Mouse (Mus musculus): ENCODE results near the gene Sod3. TPM values are rescaled to one million over a fixed set of nuclear protein-coding genes. Genes with fewer than 3 reads are reported as not detected.

The Sod3 gene
- polyA plus RNA-seq, 1 experiment from 2014 or later = 0.65 TPM

- no peak for ATAC-seq (replicated peaks; ENCODE audit: low FRiP score, low TSS enrichment, low read depth)
- no peaks in the 10 kb centered on the region for H3K4me1 ChIP-seq (replicated peaks; ENCODE audit: control insufficient read depth, insufficient read depth, low read length)
- H3K9me3 ChIP-seq (ENCODE audit: control insufficient read depth, low read length) = no peaks in the 10 kb centered on the region
- H3K36me3 ChIP-seq (ENCODE audit: control insufficient read depth, insufficient read depth, low read length) = no peaks in the 10 kb centered on the region
- 81% methylated on average over 5 of the region's 5 CpGs for WGBS
- no peak overlapping the region for H3K9ac ChIP-seq (ENCODE audit: low read length)
- DNase-seq (ENCODE audit: low spot score) = no peak
- no peaks in the 10 kb centered on the region for H3K27me3 ChIP-seq (replicated peaks; ENCODE audit: control insufficient read depth, insufficient read depth, low read length)
- no peak overlapping the region for H3K27ac ChIP-seq (ENCODE audit: low read depth)
- H3K4me2 ChIP-seq (ENCODE audit: low read length) = no peak overlapping the region
- H3K4me3 ChIP-seq (ENCODE audit: low read depth, low read length) = no peak overlapping the region
Measured at GRCm38 (mm10) chr5:52352730-52353129, 10.9 kb upstream of the Sod3 start.

- Histone ChIP-seq H3K27me3 (replicated peaks; ENCODE audit: control insufficient read depth, insufficient read depth, low read length) (no peaks in the 10 kb centered on the region), H3K9me3 (ENCODE audit: control insufficient read depth, low read length) (no peaks in the 10 kb centered on the region), H3K27ac (ENCODE audit: low read depth) (no peak overlapping the region), H3K4me1 (replicated peaks; ENCODE audit: control insufficient read depth, insufficient read depth, low read length) (no peaks in the 10 kb centered on the region), H3K9ac (ENCODE audit: low read length) (no peak overlapping the region), H3K36me3 (ENCODE audit: control insufficient read depth, insufficient read depth, low read length) (no peaks in the 10 kb centered on the region), H3K4me2 (ENCODE audit: low read length) (no peak overlapping the region), H3K4me3 (ENCODE audit: low read depth, low read length) (no peak overlapping the region)
- no peak for ATAC-seq (replicated peaks; ENCODE audit: low FRiP score, low TSS enrichment, low read depth)
- no peak for DNase-seq (ENCODE audit: low spot score)
- 64% methylated on average over 4 of the region's 4 CpGs for WGBS
Measured at GRCm38 (mm10) chr5:52354441-52354840, 9.2 kb upstream of the Sod3 start.

- Histone ChIP-seq H3K9ac (ENCODE audit: low read length) (no peak overlapping the region), H3K36me3 (ENCODE audit: control insufficient read depth, insufficient read depth, low read length) (no peaks in the 10 kb centered on the region), H3K27me3 (replicated peaks; ENCODE audit: control insufficient read depth, insufficient read depth, low read length) (no peaks in the 10 kb centered on the region), H3K4me2 (ENCODE audit: low read length) (no peak overlapping the region), H3K9me3 (ENCODE audit: control insufficient read depth, low read length) (no peaks in the 10 kb centered on the region), H3K27ac (ENCODE audit: low read depth) (no peak overlapping the region), H3K4me1 (replicated peaks; ENCODE audit: control insufficient read depth, insufficient read depth, low read length) (peaks cover 9% of the 10 kb centered on the region; the same call in 1 of the 2 replicates), H3K4me3 (ENCODE audit: low read depth, low read length) (no peak overlapping the region)
- ATAC-seq (replicated peaks; ENCODE audit: low FRiP score, low TSS enrichment, low read depth) = no peak
- DNase-seq (ENCODE audit: low spot score) = no peak
- WGBS = 77% methylated on average over 7 of the region's 7 CpGs
Measured at GRCm38 (mm10) chr5:52355612-52356011, 8.0 kb upstream of the Sod3 start.

- ATAC-seq (replicated peaks; ENCODE audit: low FRiP score, low TSS enrichment, low read depth) (no peak), DNase-seq (ENCODE audit: low spot score) (no peak)
- no peak overlapping the region for H3K27ac ChIP-seq (ENCODE audit: low read depth)
- H3K9me3 ChIP-seq (ENCODE audit: control insufficient read depth, low read length) = no peaks in the 10 kb centered on the region
- peaks cover 11% of the 10 kb centered on the region; the same call in 1 of the 2 replicates for H3K4me1 ChIP-seq (replicated peaks; ENCODE audit: control insufficient read depth, insufficient read depth, low read length)
- no peak overlapping the region for H3K4me3 ChIP-seq (ENCODE audit: low read depth, low read length)
- H3K9ac ChIP-seq (ENCODE audit: low read length) = no peak overlapping the region
- no peaks in the 10 kb centered on the region for H3K36me3 ChIP-seq (ENCODE audit: control insufficient read depth, insufficient read depth, low read length)
- no peaks in the 10 kb centered on the region for H3K27me3 ChIP-seq (replicated peaks; ENCODE audit: control insufficient read depth, insufficient read depth, low read length)
- WGBS = 49% methylated on average over 9 of the region's 9 CpGs
- H3K4me2 ChIP-seq (ENCODE audit: low read length) = no peak overlapping the region
Measured at GRCm38 (mm10) chr5:52357175-52357754, 6.3 kb upstream of the Sod3 start.

GRCm38 (mm10) chr5:52358120-52358519 is 5.5 kb upstream of the Sod3 start:
- no peak overlapping the region for H3K4me3 ChIP-seq (ENCODE audit: low read depth, low read length)
- no peaks in the 10 kb centered on the region for H3K9me3 ChIP-seq (ENCODE audit: control insufficient read depth, low read length)
- H3K4me1 ChIP-seq (replicated peaks; ENCODE audit: control insufficient read depth, insufficient read depth, low read length) = peaks cover 11% of the 10 kb centered on the region; the same call in 1 of the 2 replicates
- DNase-seq (ENCODE audit: low spot score) = no peak
- 59% methylated on average over 6 of the region's 6 CpGs for WGBS
- no peaks in the 10 kb centered on the region for H3K27me3 ChIP-seq (replicated peaks; ENCODE audit: control insufficient read depth, insufficient read depth, low read length)
- no peaks in the 10 kb centered on the region for H3K36me3 ChIP-seq (ENCODE audit: control insufficient read depth, insufficient read depth, low read length)
- no peak overlapping the region for H3K27ac ChIP-seq (ENCODE audit: low read depth)
- H3K9ac ChIP-seq (ENCODE audit: low read length) = no peak overlapping the region
- no peak for ATAC-seq (replicated peaks; ENCODE audit: low FRiP score, low TSS enrichment, low read depth)
- no peak overlapping the region for H3K4me2 ChIP-seq (ENCODE audit: low read length)

- Histone ChIP-seq H3K36me3 (ENCODE audit: control insufficient read depth, insufficient read depth, low read length) (no peaks in the 10 kb centered on the region), H3K9ac (ENCODE audit: low read length) (no peak overlapping the region), H3K4me3 (ENCODE audit: low read depth, low read length) (no peak overlapping the region), H3K4me1 (replicated peaks; ENCODE audit: control insufficient read depth, insufficient read depth, low read length) (peaks cover 11% of the 10 kb centered on the region; the same call in 1 of the 2 replicates), H3K27me3 (replicated peaks; ENCODE audit: control insufficient read depth, insufficient read depth, low read length) (no peaks in the 10 kb centered on the region), H3K9me3 (ENCODE audit: control insufficient read depth, low read length) (no peaks in the 10 kb centered on the region), H3K27ac (ENCODE audit: low read depth) (no peak overlapping the region), H3K4me2 (ENCODE audit: low read length) (no peak overlapping the region)
- ATAC-seq (replicated peaks; ENCODE audit: low FRiP score, low TSS enrichment, low read depth) = 0 out of 2 replicates have a peak, but pooled peaks have one; percentile 64
- DNase-seq (ENCODE audit: low spot score) = peak; percentile 67
- WGBS = 55% methylated on average over 21 of the region's 21 CpGs
Measured at GRCm38 (mm10) chr5:52360286-52361049, 3.1 kb upstream of the Sod3 start.

- Histone ChIP-seq H3K4me2 (ENCODE audit: low read length) (no peak overlapping the region), H3K36me3 (ENCODE audit: control insufficient read depth, insufficient read depth, low read length) (no peaks in the 10 kb centered on the region), H3K9me3 (ENCODE audit: control insufficient read depth, low read length) (no peaks in the 10 kb centered on the region), H3K4me3 (ENCODE audit: low read depth, low read length) (no peak overlapping the region), H3K9ac (ENCODE audit: low read length) (no peak overlapping the region), H3K27ac (ENCODE audit: low read depth) (no peak overlapping the region), H3K27me3 (replicated peaks; ENCODE audit: control insufficient read depth, insufficient read depth, low read length) (no peaks in the 10 kb centered on the region), H3K4me1 (replicated peaks; ENCODE audit: control insufficient read depth, insufficient read depth, low read length) (peaks cover 11% of the 10 kb centered on the region; the same call in 1 of the 2 replicates)
- ATAC-seq (replicated peaks; ENCODE audit: low FRiP score, low TSS enrichment, low read depth) (no peak), DNase-seq (ENCODE audit: low spot score) (no peak)
- 69% methylated on average over 6 of the region's 6 CpGs for WGBS
Measured at GRCm38 (mm10) chr5:52362776-52363467, 669 bp upstream of the Sod3 start.

- ATAC-seq (replicated peaks; ENCODE audit: low FRiP score, low TSS enrichment, low read depth) = no peak
- no peak overlapping the region for H3K9ac ChIP-seq (ENCODE audit: low read length)
- no peak overlapping the region for H3K4me3 ChIP-seq (ENCODE audit: low read depth, low read length)
- DNase-seq (ENCODE audit: low spot score) = no peak
- H3K27me3 ChIP-seq (replicated peaks; ENCODE audit: control insufficient read depth, insufficient read depth, low read length) = no peaks in the 10 kb centered on the region
- no peak overlapping the region for H3K27ac ChIP-seq (ENCODE audit: low read depth)
- H3K4me1 ChIP-seq (replicated peaks; ENCODE audit: control insufficient read depth, insufficient read depth, low read length) = peaks cover 11% of the 10 kb centered on the region; the same call in 1 of the 2 replicates
- no peak overlapping the region for H3K4me2 ChIP-seq (ENCODE audit: low read length)
- WGBS = 55% methylated on average over 5 of the region's 5 CpGs
- H3K9me3 ChIP-seq (ENCODE audit: control insufficient read depth, low read length) = no peaks in the 10 kb centered on the region
- no peaks in the 10 kb centered on the region for H3K36me3 ChIP-seq (ENCODE audit: control insufficient read depth, insufficient read depth, low read length)
Measured at GRCm38 (mm10) chr5:52364521-52364920, 930 bp downstream of the Sod3 start.

Data from intestine, embryonic 14.5 days (tissue).